Mouse (Mus musculus) thymus, postnatal 36 days (tissue): ENCODE measurements around the gene Gm19668.
"Not testable (repeated sequence)": the region's sequence is repeated elsewhere in the genome, so short reads cannot be mapped to it uniquely, and the experiment has no call there.

ENCODE experiments used
- DNase-seq, 2 experiments: peaks; one replicate each; pipeline ENCODE4 v3.0.0; 2022; ENCODE audit warnings: mixed read lengths in 2 of 2

Gene Gm19668

GRCm38 (mm10) chr10:77798921-77799508 is at the start of gene Gm19668:
TSS of gene Gm19668 (minus strand) at chr10:77799133.
- no peak for DNase-seq

DNA sequence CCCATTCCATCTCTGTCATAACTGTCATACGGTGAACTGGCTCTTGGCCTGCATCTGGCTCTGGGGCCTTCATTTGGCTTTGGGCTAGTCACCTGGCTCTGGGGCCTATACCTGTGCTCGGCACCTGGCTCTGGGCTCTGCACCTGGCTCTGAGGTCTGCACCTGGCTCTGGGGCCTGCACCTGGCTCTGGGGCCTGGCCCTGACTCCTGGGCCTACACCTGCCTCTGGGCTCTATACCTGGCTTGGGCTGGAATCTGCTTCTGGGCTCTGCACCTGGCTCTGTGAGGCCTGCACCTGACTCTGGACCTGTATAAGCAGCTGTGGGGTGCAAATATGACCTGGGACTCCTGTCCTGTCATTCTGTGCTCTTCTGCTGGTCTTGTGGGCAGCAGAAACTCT is 48.6 kb upstream of the Gm19668 start:
- no peak for DNase-seq

- no peak for DNase-seq
Measured at GRCm38 (mm10) chr10:77846961-77847360, 48.0 kb upstream of the Gm19668 start.

DNA sequence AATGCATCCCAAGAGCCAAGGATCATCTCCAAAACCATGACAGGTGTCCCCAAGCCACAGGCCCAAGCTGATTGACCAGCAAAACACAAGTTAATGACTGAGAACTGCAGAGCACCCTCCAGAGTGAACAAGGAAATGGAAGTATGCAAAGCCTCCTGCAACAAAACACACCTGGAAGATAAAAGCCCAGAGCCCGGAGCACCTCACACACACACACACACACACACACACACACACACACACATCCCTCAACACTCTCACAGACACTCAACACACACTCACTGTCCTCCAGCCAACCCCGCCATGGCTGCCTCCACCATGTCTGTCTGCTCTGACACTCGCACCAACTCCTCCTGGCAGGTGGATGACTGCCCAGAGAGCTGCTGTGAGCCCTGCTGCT is 47.6 kb upstream of the Gm19668 start, which contains the start of gene Gm36176:
Gene Gm36176 (plus strand): TSS at position 301 of the 400 bp plus-strand sequence.
- DNase-seq: no peak

GRCm38 (mm10) chr10:77839006-77839405 is 40.1 kb upstream of the Gm19668 start:
- DNase-seq: no peak

DNA sequence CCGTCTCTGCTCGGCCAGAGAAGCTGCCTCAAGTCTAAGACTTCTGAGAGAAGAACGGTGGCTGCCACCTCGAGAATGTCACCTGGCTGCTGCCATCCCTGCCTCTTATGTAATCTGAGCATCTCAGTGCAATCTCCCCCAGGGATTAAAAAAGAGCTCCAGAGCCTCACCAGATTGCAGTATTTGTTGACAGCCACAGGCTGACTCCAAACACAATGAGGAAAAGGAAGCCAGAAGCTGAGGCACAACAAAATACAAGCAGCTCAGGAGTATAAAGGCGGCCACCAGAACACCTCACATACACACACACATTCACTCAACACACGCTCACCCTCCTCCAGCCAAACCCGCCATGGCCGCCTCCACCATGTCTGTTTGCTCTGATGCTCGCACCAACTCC is 36.7 kb upstream of the Gm19668 start, which contains the start of gene Krtap10-10:
Gene Krtap10-10 (plus strand): TSS at position 301 of the 400 bp plus-strand sequence.
- DNase-seq: no peak

- no peak for DNase-seq
Measured at GRCm38 (mm10) chr10:77826951-77827350, 28.0 kb upstream of the Gm19668 start, which contains the start of gene Krtap10-4. TSS of gene Krtap10-4 (minus strand) at chr10:77827095.

- no peak for DNase-seq
Measured at GRCm38 (mm10) chr10:77819203-77819602, 20.3 kb upstream of the Gm19668 start.

- no peak for DNase-seq
Measured at GRCm38 (mm10) chr10:77818523-77818922, 19.6 kb upstream of the Gm19668 start.

DNA sequence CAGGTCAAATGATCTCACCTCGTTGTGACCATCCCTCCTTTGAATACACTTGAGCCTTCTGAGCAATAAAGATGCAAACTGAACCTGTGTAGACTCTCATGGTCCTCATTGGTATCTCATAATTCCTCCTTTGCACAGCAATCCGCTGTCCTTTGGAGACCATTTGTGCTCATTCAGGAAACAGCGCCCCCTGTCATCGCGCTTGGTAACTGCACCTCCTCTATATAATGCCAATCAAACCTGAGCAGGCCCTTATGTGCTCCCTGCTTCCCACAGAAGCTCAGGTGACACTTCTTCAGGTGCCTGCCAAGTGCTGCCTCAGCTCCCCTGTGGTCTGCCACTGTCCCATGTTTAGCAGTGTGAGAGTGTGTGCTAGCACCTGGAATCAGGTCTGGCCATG is 16.6 kb upstream of the Gm19668 start:
- peak; percentile 26 to 38 for DNase-seq

- DNase-seq: no peak
Measured at GRCm38 (mm10) chr10:77814382-77814781, 15.4 kb upstream of the Gm19668 start, which contains the start of gene Gm2696. TSS of gene Gm2696 (plus strand) at chr10:77814682.

GRCm38 (mm10) chr10:77811743-77812142 is 12.8 kb upstream of the Gm19668 start, which contains the start of gene Gm9507:
TSS of gene Gm9507 (minus strand) at chr10:77811843.
- no peak for DNase-seq

DNA sequence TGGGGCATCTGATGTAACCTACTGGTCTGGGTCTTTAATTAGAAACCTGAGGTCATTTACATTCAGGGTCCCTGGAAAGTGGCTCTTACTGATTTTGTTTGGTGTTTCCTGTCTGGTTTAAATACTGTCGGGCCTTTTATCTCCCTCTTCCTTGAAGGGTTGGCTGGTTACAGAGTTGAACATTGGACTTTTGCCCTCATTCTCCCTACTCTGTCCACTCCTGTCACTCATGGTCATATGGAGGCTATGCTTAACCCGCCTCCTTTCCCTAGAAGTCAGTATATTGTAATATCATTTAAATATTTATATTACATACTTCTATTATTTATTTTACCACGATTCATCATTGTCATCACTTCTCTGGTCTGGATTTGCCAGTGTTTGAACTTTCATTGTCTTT is 5.2 kb upstream of the Gm19668 start:
- DNase-seq: no peak

GRCm38 (mm10) chr10:77798164-77798920 is 591 bp downstream of the Gm19668 start:
- not testable (repeated sequence) for DNase-seq

DNA sequence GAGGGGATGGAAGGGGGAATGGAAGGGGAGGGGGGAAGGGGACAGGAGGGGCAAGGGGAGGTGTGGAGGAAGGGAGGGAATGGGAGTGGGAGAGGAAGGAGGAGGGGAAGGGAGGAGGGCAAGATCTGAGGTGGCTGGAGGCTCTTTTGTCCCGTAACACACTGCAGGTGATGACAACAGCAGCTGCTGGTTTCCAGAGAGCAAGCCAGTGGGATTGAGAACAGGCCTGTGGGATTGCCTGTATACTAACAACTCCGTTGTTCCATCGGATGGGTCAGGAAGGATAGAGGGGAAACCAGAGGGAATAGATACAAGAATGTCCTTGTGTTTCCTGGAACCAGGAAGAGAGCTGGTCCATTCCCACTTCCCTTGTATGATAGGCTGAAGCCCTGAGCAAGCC is 1.3 kb downstream of the Gm19668 start:
- DNase-seq: no peak

GRCm38 (mm10) chr10:77794976-77795375 is 4.0 kb downstream of the Gm19668 start, which contains the start of gene Gm9639:
TSS of gene Gm9639 (minus strand) at chr10:77795076.
- no peak for DNase-seq

DNA sequence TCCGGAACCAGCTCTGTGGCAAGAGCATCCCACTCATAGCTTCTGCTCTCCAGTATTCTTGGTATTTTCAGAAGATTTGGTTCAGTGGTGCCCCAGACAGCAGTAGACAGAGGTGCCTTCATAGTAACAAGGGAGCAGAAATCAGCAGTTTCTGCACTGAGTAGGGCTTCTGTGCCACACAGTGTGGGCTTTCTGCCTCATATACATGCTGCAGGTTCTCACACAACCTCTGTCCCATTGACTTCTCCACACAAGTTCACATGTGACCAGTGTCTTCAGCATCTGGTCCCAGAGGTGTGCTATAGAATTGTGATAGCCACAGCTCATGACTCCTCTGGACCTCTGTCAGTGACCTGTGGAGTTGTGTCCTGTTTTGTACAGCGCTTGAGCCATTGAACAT is 10.3 kb downstream of the Gm19668 start:
- DNase-seq: no peak

DNA sequence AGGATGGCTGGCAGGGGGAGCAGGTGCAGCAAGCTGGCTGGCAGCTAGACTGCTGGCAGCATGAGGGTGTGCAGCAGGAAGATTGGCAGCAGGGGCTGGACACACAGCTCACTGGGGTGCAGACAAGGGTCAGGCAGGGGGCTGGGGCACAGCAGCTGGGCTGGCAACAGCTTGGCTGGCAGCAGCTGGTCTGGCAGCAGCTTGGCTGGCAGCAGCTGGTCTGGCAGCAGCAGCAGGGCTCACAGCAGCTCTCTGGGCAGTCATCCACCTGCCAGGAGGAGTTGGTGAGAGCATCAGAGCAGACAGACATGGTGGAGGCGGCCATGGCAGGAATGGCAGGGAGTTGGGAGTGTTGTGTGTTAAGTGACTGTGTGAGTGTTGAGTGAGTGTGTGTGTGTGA is 11.1 kb downstream of the Gm19668 start, which contains the start of gene Gm7137:
Gene Gm7137 (minus strand): TSS at position 325 of the 400 bp plus-strand sequence.
- DNase-seq: not testable (repeated sequence)

DNA sequence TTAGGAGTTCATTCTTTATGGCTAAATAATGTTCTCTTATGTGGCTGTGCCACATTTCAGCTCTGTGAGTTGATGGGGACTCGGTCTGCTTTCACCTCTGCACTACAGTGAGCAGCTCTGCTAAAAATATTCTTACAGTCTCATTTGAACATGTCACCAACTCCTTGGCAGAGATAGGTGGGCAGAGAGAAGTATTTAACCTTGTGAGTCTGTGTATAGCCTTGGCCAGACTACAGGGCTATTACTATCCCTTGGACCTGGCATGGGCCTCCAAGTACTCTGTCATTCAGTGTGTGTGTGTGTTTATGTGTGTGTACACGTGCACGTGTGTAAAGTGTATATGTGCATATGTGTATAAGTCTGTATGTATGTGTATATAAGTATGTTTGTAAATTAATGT is 15.5 kb downstream of the Gm19668 start:
- DNase-seq: not testable (repeated sequence)

DNA sequence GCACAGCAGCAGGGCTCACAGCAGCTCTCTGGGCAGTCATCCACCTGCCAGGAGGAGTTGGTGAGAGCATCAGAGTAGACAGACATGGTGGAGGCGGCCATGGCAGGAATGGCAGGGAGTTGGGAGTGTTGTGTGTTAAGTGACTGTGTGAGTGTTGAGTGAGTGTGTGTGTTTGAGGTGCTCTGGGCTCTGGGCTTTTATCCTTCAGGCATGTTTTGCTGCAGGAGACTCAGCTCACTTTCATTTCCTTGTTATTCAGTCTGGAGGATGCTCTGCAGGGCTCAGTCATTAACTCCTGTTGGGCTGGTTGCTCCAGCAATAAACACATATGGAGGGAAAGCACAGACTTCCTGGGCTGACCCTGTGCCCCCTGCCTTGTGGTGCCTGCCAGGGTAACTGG is 16.5 kb downstream of the Gm19668 start, which contains the start of gene Gm3250:
Gene Gm3250 (minus strand): TSS at position 101 of the 400 bp plus-strand sequence.
- not testable (repeated sequence) for DNase-seq

DNA sequence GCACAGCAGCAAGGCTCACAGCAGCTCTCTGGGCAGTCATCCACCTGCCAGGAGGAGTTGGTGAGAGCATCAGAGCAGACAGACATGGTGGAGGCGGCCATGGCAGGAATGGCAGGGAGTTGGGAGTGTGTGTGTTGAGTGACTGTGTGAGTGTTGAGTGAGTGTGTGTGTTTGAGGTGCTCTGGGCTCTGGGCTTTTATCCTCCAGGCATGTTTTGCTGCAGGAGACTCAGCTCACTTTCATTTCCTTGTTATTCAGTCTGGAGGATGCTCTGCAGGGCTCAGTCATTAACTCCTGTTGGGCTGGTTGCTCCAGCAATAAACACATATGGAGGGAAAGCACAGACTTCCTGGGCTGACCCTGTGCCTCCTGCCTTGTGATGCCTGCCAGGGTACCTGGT is 22.1 kb downstream of the Gm19668 start, which contains the start of gene Gm7138:
Gene Gm7138 (minus strand): TSS at position 101 of the 400 bp plus-strand sequence.
- not testable (repeated sequence) for DNase-seq

DNA sequence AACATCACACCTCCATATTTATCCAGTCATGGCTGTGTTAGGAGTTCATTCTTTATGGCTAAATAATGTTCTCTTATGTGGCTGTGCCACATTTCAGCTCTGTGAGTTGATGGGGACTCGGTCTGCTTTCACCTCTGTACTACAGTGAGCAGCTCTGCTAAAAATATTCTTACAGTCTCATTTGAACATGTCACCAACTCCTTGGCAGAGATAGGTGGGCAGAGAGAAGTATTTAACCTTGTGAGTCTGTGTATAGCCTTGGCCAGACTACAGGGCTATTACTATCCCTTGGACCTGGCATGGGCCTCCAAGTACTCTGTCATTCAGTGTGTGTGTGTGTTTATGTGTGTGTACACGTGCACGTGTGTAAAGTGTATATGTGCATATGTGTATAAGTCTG is 26.8 kb downstream of the Gm19668 start:
- not testable (repeated sequence) for DNase-seq

DNA sequence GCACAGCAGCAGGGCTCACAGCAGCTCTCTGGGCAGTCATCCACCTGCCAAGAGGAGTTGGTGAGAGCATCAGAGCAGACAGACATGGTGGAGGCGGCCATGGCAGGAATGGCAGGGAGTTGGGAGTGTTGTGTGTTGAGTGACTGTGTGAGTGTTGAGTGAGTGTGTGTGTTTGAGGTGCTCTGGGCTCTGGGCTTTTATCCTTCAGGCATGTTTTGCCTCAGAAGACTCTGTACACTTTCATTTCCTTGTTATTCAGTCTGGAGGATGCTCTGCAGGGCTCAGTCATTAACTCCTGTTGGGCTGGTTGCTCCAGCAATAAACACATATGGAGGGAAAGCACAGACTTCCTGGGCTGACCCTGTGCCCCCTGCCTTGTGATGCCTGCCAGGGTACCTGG is 27.7 kb downstream of the Gm19668 start, which contains the start of gene Gm3238:
Gene Gm3238 (minus strand): TSS at position 101 of the 400 bp plus-strand sequence.
- DNase-seq: not testable (repeated sequence)
